Mouse (Mus musculus) forebrain, embryonic 13.5 days (tissue): ENCODE measurements around the gene Hist1h2bk. TPM values are rescaled to one million over a fixed set of nuclear protein-coding genes. Genes with fewer than 3 reads are reported as not detected.

Experiments
- microRNA-seq: library from miRNA; unstranded; fragments of <30 nt; microRNA quantifications from one replicate; pipeline ENCODE4, GENCODE M21; 2016
- polyA plus RNA-seq: library from polyadenylated mRNA; unstranded; fragments of >200 nt; fragmentation: Nextera tagmentation; extraction: Ambion mirVana; gene quantifications from 2 replicates; pipeline ENCODE4 v1.2.1, GENCODE M21; 2015

Hist1h2bk gene
- polyA plus RNA-seq, 1 experiment from 2014 or later, result 7.5 TPM

Small RNA genes within 50 kb of the gene (microRNA-seq; reads per million reads assigned to microRNA genes)
- gene Gm26300 (not detected), gene Gm44390 (not detected), gene Gm44486 (not detected)

Other genes with a start within 250 kb of the Hist1h2bk start
- gene Hist1h2an, start 248.7 kb upstream of the Hist1h2bk start, polyA plus RNA-seq, result 12.8 and 16.1 TPM in 2 replicates
- gene Hist1h2bp, start 248.4 kb upstream of the Hist1h2bk start, polyA plus RNA-seq, result 2.1 and 2.3 TPM in 2 replicates
- gene Hist1h2bq, start 225.7 kb upstream of the Hist1h2bk start, polyA plus RNA-seq, result 24.9 and 25.3 TPM in 2 replicates
- 1.9 TPM in 1 of 2 replicates, not detected in the other for gene Hist1h2ao, start 225.4 kb upstream of the Hist1h2bk start, polyA plus RNA-seq
- gene Hist1h4m, start 224.1 kb upstream of the Hist1h2bk start, polyA plus RNA-seq, result not detected in 2 replicates
- 12.8 and 20.2 TPM in 2 replicates for gene Hist1h4n, start 203.7 kb upstream of the Hist1h2bk start, polyA plus RNA-seq
- gene Hist1h2ap, start 202.4 kb upstream of the Hist1h2bk start, polyA plus RNA-seq, result 4,205 and 5,125 TPM in 2 replicates
- gene Hist1h2br, start 202.1 kb upstream of the Hist1h2bk start, polyA plus RNA-seq, result 24.7 and 27.2 TPM in 2 replicates
- gene Zfp184, start 90.8 kb upstream of the Hist1h2bk start, polyA plus RNA-seq, result 25.4 and 29.2 TPM in 2 replicates
- gene Pom121l2, start 54.7 kb upstream of the Hist1h2bk start, polyA plus RNA-seq, result 0.09 TPM in 1 of 2 replicates, not detected in the other
- gene Prss16, start 26.1 kb upstream of the Hist1h2bk start, polyA plus RNA-seq, result not detected in 2 replicates
- gene Hist1h2ah, start 302 bp upstream of the Hist1h2bk start, polyA plus RNA-seq, result 2.8 and 10.7 TPM in 2 replicates
- gene Hist1h4i, start 5.5 kb downstream of the Hist1h2bk start, polyA plus RNA-seq, result 42.8 and 45.2 TPM in 2 replicates
- 60.3 and 62.0 TPM in 2 replicates for gene Hist1h2ag, start 7.1 kb downstream of the Hist1h2bk start, polyA plus RNA-seq
- 13.3 and 13.9 TPM in 2 replicates for gene Hist1h2bj, start 7.3 kb downstream of the Hist1h2bk start, polyA plus RNA-seq
- not detected in 2 replicates for gene Vmn1r188, start 48.6 kb downstream of the Hist1h2bk start, polyA plus RNA-seq
- not detected in 2 replicates for gene Vmn1r189, start 70.0 kb downstream of the Hist1h2bk start, polyA plus RNA-seq
- not detected in 2 replicates for gene Vmn1r191, start 148.1 kb downstream of the Hist1h2bk start, polyA plus RNA-seq
- gene Vmn1r192, start 155.3 kb downstream of the Hist1h2bk start, polyA plus RNA-seq, result not detected in 2 replicates
- gene Vmn1r193, start 187.3 kb downstream of the Hist1h2bk start, polyA plus RNA-seq, result not detected in 2 replicates
- not detected in 2 replicates for gene Vmn1r194, start 208.3 kb downstream of the Hist1h2bk start, polyA plus RNA-seq
- not detected in 2 replicates for gene Vmn1r195, start 234.7 kb downstream of the Hist1h2bk start, polyA plus RNA-seq